Mouse (Mus musculus): ENCODE data around the gene Gimap9. TPM values are rescaled to one million over a fixed set of nuclear protein-coding genes. Genes with fewer than 3 reads are reported as not detected.

The Gimap9 gene
- polyA plus RNA-seq, 1 experiment from 2014 or later, result 3.2 TPM

DNA sequence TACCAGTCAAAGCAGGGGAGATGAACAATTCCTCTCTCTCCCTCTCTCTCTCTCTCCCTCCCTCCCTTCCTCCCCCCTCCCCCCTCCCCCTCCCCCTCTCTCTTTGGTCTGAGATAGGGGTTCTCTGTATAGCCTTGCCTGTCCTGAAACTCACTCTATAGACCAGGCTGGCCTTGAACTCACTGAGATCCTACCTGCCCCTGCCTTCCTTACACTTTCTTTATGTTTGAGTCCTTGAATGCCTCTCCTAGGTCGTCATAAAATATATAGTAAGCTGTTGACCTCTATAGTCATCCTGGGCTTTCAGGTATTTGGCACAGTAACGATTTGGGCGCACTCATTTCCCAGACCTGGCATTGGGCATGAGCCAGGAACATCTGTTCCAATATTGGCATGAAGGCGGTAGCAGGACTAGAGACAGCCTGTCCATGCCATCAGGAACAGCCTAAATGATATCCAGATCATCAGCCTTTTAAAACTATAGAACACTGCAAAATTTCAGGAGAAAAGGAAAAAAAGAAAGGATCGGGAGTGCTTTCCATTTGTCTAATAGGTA, 1.0 kb downstream of the Gimap9 start:
- no peak overlapping the region for H3K27ac ChIP-seq (replicated peaks)
- no peak overlapping the region for H3K9ac ChIP-seq (ENCODE audit: low read length)
- no peak overlapping the region; the same call in 1 of the 2 replicates for H3K4me2 ChIP-seq (replicated peaks; ENCODE audit: low read depth)
- H3K4me3 ChIP-seq (ENCODE audit: low read depth, low read length), result no peak overlapping the region
- TF ChIP-seq CTCF (IDR thresholded peaks at IDR 0.05; ENCODE audit: low read depth) (no peak), EP300 (optimal IDR thresholded peaks at IDR 0.05) (no peak)
- H3K9me3 ChIP-seq (ENCODE audit: control insufficient read depth, low read length), result no peaks in the 10 kb centered on the region
- WGBS, result 79% methylated on average over 5 of the region's 5 CpGs
- no peaks in the 10 kb centered on the region; the same call in 1 of the 2 replicates for H3K4me1 ChIP-seq (replicated peaks; ENCODE audit: control insufficient read depth, insufficient read depth)
- H3K36me3 ChIP-seq (ENCODE audit: control insufficient read depth, insufficient read depth, low read length), result no peaks in the 10 kb centered on the region
- DNase-seq (ENCODE audit: low spot score) (no peak), ATAC-seq (ENCODE audit: low FRiP score, low TSS enrichment) (no peak)
- no peaks in the 10 kb centered on the region for H3K27me3 ChIP-seq (ENCODE audit: control insufficient read depth, insufficient read depth, low read length)

- DNase-seq (ENCODE audit: low spot score), result no peak
- no peak overlapping the region for H3K27ac ChIP-seq (replicated peaks)
- H3K4me3 ChIP-seq (ENCODE audit: low read depth, low read length), result no peak overlapping the region
- 92% methylated on average over 17 of the region's 17 CpGs for WGBS
- no peak for TF ChIP-seq CTCF (IDR thresholded peaks at IDR 0.05; ENCODE audit: low read depth)
- no peak for TF ChIP-seq EP300 (optimal IDR thresholded peaks at IDR 0.05)
- no peak overlapping the region for H3K9ac ChIP-seq (ENCODE audit: low read length)
- no peak overlapping the region for H3K4me2 ChIP-seq (replicated peaks; ENCODE audit: low read depth)
- ATAC-seq (ENCODE audit: low FRiP score, low TSS enrichment), result no peak
- H3K36me3 ChIP-seq (ENCODE audit: control insufficient read depth, insufficient read depth, low read length), result no peaks in the 10 kb centered on the region
- H3K27me3 ChIP-seq (ENCODE audit: control insufficient read depth, insufficient read depth, low read length), result no peaks in the 10 kb centered on the region
- no peaks in the 10 kb centered on the region; the same call in 1 of the 2 replicates for H3K4me1 ChIP-seq (replicated peaks; ENCODE audit: control insufficient read depth, insufficient read depth)
- no peaks in the 10 kb centered on the region for H3K9me3 ChIP-seq (ENCODE audit: control insufficient read depth, low read length)
Observed at GRCm38 (mm10) chr6:48677492-48678345, 1.8 kb downstream of the Gimap9 start.

GRCm38 (mm10) chr6:48678391-48678790, 2.5 kb downstream of the Gimap9 start:
- H3K4me3 ChIP-seq (ENCODE audit: low read depth, low read length), result no peak overlapping the region
- no peak for DNase-seq (ENCODE audit: low spot score)
- H3K9ac ChIP-seq (ENCODE audit: low read length), result no peak overlapping the region
- no peak for TF ChIP-seq CTCF (IDR thresholded peaks at IDR 0.05; ENCODE audit: low read depth)
- TF ChIP-seq EP300 (optimal IDR thresholded peaks at IDR 0.05), result no peak
- 68% methylated on average over 4 of the region's 4 CpGs for WGBS
- no peaks in the 10 kb centered on the region for H3K9me3 ChIP-seq (ENCODE audit: control insufficient read depth, low read length)
- H3K27me3 ChIP-seq (ENCODE audit: control insufficient read depth, insufficient read depth, low read length), result no peaks in the 10 kb centered on the region
- H3K36me3 ChIP-seq (ENCODE audit: control insufficient read depth, insufficient read depth, low read length), result no peaks in the 10 kb centered on the region
- no peaks in the 10 kb centered on the region; the same call in 1 of the 2 replicates for H3K4me1 ChIP-seq (replicated peaks; ENCODE audit: control insufficient read depth, insufficient read depth)
- H3K4me2 ChIP-seq (replicated peaks; ENCODE audit: low read depth), result no peak overlapping the region
- H3K27ac ChIP-seq (replicated peaks), result no peak overlapping the region
- ATAC-seq (ENCODE audit: low FRiP score, low TSS enrichment), result no peak

DNA sequence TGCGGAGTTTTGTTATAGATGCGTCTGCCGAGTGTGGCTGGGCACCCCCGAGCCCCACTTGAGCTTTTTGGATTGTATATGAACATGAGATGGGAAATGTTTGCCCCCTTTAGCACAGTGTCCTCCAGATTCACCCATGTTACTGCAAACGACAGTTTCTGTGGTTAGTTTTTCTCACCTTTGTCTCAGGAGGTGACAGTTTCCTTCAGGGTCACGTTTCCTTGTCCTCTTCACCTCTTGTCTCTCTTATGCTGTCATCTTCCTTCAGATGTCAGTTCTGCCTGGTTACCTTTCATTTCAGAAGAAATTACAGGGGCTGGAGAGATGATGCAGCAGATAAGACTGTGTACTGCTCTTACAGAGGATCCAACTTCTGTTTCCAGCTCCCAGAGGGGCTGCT, 3.8 kb downstream of the Gimap9 start:
- ATAC-seq (ENCODE audit: low FRiP score, low TSS enrichment) (no peak), DNase-seq (ENCODE audit: low spot score) (no peak)
- Histone ChIP-seq H3K4me2 (replicated peaks; ENCODE audit: low read depth) (no peak overlapping the region), H3K27ac (replicated peaks) (no peak overlapping the region), H3K9ac (ENCODE audit: low read length) (no peak overlapping the region), H3K4me3 (ENCODE audit: low read depth, low read length) (no peak overlapping the region), H3K36me3 (ENCODE audit: control insufficient read depth, insufficient read depth, low read length) (no peaks in the 10 kb centered on the region), H3K27me3 (ENCODE audit: control insufficient read depth, insufficient read depth, low read length) (no peaks in the 10 kb centered on the region), H3K4me1 (replicated peaks; ENCODE audit: control insufficient read depth, insufficient read depth) (no peaks in the 10 kb centered on the region; the same call in 1 of the 2 replicates), H3K9me3 (ENCODE audit: control insufficient read depth, low read length) (no peaks in the 10 kb centered on the region)
- 74% methylated on average over 6 of the region's 6 CpGs for WGBS
- no peak for TF ChIP-seq CTCF (IDR thresholded peaks at IDR 0.05; ENCODE audit: low read depth)
- TF ChIP-seq EP300 (optimal IDR thresholded peaks at IDR 0.05), result no peak

DNA sequence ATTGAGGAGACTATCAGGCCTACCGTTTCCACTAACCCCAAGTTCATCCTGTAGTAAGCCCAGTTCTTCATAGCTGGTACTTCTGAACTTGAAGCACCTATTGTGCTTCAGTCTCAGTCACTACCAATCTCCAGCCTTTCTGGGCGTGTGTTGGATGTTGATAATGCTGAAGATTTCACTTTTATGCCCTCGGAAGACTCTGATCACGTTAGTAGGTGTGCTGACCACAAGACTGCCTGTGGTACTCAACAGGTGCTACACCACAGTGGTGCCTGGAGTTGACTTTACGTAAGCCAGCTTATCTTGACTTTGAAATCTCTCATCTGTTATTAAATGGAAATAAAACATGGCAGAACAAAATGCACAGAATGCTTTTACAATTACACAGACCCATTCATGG, 4.5 kb downstream of the Gimap9 start:
- H3K4me1 ChIP-seq (replicated peaks; ENCODE audit: control insufficient read depth, insufficient read depth), result no peaks in the 10 kb centered on the region; the same call in 1 of the 2 replicates
- no peak overlapping the region for H3K27ac ChIP-seq (replicated peaks)
- ATAC-seq (ENCODE audit: low FRiP score, low TSS enrichment), result no peak
- no peak overlapping the region for H3K9ac ChIP-seq (ENCODE audit: low read length)
- H3K4me3 ChIP-seq (ENCODE audit: low read depth, low read length), result no peak overlapping the region
- H3K27me3 ChIP-seq (ENCODE audit: control insufficient read depth, insufficient read depth, low read length), result no peaks in the 10 kb centered on the region
- 75% methylated on average over 5 of the region's 5 CpGs for WGBS
- H3K9me3 ChIP-seq (ENCODE audit: control insufficient read depth, low read length), result no peaks in the 10 kb centered on the region
- H3K36me3 ChIP-seq (ENCODE audit: control insufficient read depth, insufficient read depth, low read length), result no peaks in the 10 kb centered on the region
- no peak overlapping the region for H3K4me2 ChIP-seq (replicated peaks; ENCODE audit: low read depth)
- TF ChIP-seq EP300 (optimal IDR thresholded peaks at IDR 0.05) (no peak), CTCF (IDR thresholded peaks at IDR 0.05; ENCODE audit: low read depth) (no peak)
- DNase-seq (ENCODE audit: low spot score), result peak; percentile 2

Data from stomach, postnatal 0 days (tissue).